Mouse (Mus musculus) C2C12 (cell line): ENCODE measurements around the gene Chsy1. TPM values are rescaled to one million over a fixed set of nuclear protein-coding genes. Genes with fewer than 3 reads are reported as not detected.

Experiments
- polyA plus RNA-seq: library from polyadenylated mRNA; unstranded; fragments of >200 nt; fragmentation: generic; extraction: Trizol; gene quantifications from one replicate; pipeline ENCODE4 v1.2.1, GENCODE M21; 2012; ENCODE audit warnings: missing spikeins

Gene Chsy1
- polyA plus RNA-seq, 1 experiment: 25.5 TPM

Other genes with a start within 250 kb of the Chsy1 start
- gene Pcsk6, start 247.8 kb upstream of the Chsy1 start, polyA plus RNA-seq: 0.06 TPM
- gene Gm45213, start 65.9 kb upstream of the Chsy1 start, polyA plus RNA-seq: not detected
- 120 TPM for gene Snrpa1, start 50.5 kb upstream of the Chsy1 start, polyA plus RNA-seq
- 48.1 TPM for gene Selenos, start 29.9 kb upstream of the Chsy1 start, polyA plus RNA-seq